Mouse (Mus musculus) liver, postnatal 0 days (tissue): ENCODE measurements around the gene Zc3h12a.

Experiments used
- CTCF ChIP-seq: sonication (generic); IDR thresholded peaks from 2 replicates; pipeline ENCODE4 v1.5.1; 2016; ENCODE audit warnings: antibody characterized with exemption, low read depth
- EP300 ChIP-seq: IDR thresholded peaks from 2 replicates; pipeline ENCODE4 v1.6.1; 2016; ENCODE audit warnings: antibody characterized with exemption, low read depth, mild to moderate bottlenecking

GRCm38 (mm10) chr4:125117902-125118320 is 9.7 kb downstream of the Zc3h12a start:
- TF ChIP-seq CTCF (no peak; the same call in 1 of the 2 replicates), EP300 (peak; percentile 43; the same call in 1 of the 2 replicates)
